Mouse (Mus musculus): ENCODE measurements around the gene Sec23b.

Gene Sec23b

DNA sequence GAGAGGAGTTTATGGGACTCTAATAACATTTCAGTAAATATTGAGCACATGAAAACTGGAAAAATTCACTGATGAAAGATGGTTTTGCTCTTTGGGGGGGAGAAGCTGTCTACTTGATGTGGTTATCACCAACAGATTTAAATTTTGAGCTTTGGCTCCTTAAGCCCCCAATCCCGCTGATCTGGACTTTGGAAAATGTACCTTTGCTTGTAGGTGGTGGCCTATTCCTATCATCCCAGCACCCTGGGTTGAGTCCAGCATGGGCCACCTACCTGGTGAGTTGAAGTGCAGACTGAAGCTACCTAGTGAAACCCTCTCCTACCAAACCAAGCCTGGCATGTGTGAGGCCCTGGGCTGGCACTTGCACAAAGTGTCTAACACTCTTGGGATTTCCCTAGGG lies 45.5 kb downstream of the Sec23b start:
- in situ Hi-C loops (cut with MboI, MseI), result no loop called here

DNA sequence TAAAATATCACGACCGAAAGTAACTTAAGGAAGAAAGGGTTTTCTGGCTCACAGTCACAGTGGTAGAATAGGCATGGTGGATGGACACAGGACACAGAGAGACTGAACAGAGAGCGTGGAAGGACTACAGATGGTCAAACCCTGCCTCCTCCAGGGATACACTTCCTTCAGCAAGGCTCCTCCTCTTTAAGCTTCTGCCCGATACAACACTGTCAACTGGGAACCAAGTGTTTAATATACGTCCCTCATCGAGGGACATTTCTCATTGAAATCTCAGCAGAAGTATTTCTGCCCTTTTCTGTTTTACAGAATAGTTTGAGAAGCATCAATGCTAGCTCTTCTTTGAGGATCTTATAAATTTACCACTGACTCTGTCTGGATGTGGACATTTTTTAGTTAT lies 57.9 kb downstream of the Sec23b start:
- in situ Hi-C loops (cut with MboI, MseI), result no loop called here

DNA sequence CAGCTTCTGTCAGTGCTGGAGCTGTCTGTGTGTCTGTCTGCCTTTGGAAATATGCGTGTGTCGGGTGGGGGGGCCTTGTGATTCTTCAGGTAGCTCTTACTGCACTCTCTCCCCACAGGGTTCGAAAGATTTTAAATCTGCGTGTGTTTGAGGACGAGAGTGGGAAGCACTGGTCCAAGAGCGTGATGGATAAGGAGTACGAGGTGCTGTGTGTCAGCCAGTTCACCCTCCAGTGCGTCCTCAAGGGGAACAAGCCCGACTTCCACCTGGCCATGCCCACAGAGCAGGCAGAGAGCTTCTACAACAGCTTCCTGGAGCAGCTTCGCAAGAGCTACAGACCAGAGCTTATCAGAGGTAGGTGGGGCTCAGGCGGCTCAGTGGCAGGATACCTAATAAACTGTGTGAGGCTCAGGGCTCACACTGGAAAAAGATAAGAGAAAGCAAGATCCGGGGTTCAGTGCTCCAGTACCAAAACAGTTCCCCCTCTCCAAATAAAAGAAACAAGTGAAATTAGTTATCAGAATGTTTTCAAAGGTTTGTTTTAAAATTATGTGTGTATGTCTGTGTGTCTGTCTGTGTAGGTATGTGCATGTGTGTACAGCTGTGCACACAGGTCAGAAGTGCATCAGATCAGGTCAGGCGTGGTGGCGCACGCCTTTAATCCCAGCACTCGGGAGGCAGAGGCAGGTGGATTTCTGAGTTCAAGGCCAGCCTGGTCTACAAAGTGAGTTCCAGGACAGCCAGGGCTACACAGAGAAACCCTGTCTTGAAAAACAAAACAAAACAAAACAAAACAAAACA lies 61.2 kb downstream of the Sec23b start:
- in situ Hi-C loops (cut with MboI, MseI), result no loop called here

DNA sequence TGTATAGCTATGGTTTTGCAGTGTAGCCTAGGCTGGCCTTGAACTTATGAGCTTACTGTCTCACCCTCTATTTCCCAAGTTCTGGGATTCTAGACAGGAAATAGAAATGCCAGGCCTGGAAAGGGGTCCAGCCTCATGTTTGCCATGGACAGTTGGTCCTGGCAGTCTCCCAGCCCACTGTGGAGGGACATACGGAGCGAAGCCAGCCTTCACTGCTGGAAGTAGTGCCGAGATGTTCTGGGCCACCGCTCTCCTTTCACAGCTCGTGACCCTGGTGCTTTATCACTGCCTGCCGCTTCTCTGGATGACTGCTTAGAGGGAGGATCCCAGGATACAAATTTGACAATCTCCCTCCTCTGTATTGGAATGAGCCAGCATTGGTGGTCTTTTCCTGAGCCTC lies 65.5 kb downstream of the Sec23b start:
- in situ Hi-C loops (cut with MboI, MseI), result no loop called here

DNA sequence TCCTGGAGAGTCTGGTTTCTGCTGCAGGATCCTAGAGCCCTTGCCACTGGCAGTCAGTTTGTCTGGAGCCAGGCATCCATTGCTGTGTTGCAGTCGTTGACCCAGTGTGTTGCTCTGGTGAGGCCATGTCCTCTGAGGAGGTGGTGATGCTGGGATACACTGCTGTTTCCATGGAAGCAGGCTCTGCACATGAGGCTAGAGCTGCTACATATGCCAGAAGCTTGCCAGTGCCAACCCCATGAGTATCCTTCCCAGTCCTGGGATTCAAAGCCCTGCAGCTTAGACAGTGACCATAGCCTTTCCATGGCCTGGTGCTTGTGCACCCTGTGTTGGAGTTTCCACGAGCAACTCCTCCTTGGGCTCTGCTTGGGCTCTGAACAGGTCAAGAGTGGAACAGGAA lies 77.5 kb downstream of the Sec23b start:
- in situ Hi-C loops (cut with MboI, MseI), result loop anchor here (25.0 kb wide), 2 partner anchors 529 to 879 kb away; partner anchors contain the start of gene Slc24a3

DNA sequence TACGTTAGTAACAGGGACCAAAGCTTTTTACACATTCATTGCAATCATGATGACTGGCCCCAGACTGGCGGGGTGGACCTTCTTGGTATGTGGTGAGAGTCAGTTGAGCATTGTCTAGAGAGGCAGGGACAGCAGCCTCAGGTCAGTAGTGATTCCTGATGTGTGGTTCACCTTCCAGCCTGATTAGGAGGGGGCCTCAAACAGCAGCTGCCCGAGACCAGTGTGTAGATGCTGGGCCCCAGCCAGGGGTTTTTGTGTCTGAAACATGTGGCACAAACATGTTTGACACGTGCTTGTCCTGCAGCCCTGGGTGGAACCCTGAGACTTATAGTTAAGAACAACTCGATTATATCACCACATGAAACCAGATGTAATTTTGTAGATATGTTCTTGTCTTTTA lies 78.2 kb downstream of the Sec23b start:
- in situ Hi-C loops (cut with MboI, MseI), result loop anchor here (25.0 kb wide), 2 partner anchors 528 to 878 kb away; partner anchors contain the start of gene Slc24a3

DNA sequence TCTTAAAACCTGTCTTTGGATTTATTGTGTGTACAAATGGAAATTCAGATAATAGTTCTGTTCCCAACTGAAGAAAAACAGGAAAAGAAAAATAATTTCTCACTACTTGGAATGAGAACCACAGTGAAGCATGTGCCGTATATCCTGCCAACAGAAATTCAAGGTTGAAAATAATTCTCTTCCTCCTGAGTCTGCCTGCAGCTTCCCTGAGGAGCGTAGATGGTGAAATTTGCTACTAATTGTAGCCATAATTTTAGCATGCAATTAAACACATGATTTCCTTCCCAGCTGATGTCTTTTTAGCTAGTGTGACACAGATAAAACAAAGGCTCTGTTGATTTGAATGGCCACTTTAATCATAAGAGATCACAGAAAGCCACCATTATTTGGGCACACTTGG lies 78.7 kb downstream of the Sec23b start:
- in situ Hi-C loops (cut with MboI, MseI), result loop anchor here (25.0 kb wide), 2 partner anchors 528 to 878 kb away; partner anchors contain the start of gene Slc24a3

DNA sequence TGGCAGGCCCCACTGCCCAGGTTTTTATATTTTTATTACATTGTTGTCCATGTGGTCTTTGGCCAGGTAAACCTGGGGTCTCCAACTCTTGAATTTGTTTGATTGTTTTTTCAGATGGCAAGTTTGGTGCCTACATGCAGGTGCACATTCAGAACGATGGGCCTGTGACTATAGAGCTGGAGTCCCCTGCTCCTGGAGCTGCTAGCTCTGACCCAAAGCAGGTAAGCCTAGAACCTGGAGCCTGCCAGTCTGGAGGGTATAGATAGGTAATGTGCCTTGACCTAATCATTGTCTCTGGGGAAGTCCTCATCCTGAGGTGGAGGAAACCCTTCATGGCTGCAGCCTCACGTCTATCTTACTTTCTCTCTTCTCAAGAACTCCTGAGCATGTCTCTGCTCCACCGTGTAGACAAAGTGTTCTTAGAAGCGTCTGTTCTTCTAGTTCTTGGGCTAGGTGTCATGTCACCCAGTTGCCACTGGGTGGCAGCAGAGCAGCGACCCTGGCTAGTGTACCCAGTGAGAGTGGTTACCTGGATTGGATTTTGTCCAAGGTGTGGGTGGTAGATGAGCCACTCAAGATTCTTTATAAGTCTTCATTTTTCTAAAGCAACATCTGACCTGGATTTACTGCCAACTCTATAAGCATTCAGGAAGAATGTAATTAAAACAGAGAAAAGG lies 79.8 kb downstream of the Sec23b start:
- in situ Hi-C loops (cut with MboI, MseI), result loop anchor here (25.0 kb wide), 2 partner anchors 527 to 877 kb away; partner anchors contain the start of gene Slc24a3

DNA sequence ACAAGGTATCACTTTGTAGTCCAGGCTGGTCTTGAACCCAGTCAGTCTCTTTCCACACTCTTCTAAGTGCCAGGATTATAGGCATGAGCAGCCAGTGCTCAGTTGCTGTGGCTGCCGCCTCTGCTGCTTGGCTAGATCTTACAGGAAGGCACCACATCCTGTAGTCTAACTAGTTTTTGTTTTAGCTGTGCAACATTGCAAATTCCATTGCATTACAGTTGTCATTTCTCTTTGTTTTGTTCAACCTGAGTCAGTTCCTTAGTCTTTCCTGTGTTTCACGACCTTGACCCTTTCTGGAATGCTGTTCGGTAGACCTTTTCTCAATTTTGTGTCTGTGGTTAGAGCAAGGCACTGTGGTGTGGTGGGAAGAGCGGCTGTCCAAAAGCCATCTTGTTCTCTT lies 81.2 kb downstream of the Sec23b start:
- in situ Hi-C loops (cut with MboI, MseI), result loop anchor here (25.0 kb wide), 2 partner anchors 525 to 875 kb away; partner anchors contain the start of gene Slc24a3

DNA sequence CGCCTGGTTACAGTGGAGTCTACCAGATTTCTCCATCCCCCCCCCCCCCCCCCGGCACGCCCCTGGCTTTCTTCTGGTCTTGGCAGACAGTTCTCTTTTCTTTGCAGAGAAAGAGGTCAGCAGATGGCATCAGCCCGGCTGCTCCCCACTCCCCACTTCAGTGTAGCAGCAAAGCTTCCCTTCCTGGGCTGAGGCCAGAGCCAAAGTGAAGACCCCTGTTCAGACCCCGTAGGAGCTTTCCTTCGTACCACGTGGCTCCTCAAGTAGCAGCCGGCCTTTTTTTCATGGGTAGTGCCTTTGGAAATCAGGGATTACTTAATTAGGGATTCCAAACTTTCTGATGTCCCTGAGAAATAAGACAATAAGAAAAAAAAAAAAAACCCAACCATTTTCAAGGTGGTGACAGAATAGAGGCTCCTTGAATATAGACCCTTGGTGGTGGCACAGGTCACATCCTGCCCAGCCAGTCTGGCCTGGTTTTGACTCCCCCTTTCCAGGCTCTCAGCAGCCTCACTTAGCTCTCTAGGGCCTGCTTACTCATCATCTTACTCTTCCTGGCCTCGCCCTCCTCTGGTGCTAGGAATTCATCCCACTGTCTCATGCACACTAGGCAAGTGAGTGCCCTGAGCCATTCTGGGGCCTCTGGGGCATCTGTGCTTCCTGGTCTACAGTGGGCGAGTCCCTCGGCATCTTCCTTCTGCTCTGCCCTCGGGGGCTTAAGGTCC lies 81.8 kb downstream of the Sec23b start:
- in situ Hi-C loops (cut with MboI, MseI), result loop anchor here (25.0 kb wide), 2 partner anchors 524 to 874 kb away; partner anchors contain the start of gene Slc24a3

DNA sequence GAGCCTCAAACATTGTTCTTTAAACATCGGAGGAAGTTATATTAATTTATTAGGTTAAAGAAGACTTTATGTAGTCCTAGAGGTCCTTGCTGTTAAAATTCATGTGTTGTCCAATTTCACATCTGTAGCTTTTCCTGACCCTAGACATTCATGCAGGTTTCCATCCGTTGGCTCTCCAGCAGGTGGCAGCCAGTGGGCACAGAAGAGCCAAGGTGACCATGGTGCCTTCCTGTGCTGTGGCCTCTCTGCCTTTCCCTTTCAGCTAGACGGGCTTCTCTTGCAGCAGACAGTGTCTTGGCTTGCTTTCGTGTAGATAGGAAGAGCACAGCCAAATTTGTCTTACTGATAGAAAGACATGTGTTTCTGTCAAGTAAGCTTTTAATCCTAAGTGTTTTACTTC lies 82.7 kb downstream of the Sec23b start:
- in situ Hi-C loops (cut with MboI, MseI), result loop anchor here (25.0 kb wide), 2 partner anchors 524 to 874 kb away; partner anchors contain the start of gene Slc24a3

DNA sequence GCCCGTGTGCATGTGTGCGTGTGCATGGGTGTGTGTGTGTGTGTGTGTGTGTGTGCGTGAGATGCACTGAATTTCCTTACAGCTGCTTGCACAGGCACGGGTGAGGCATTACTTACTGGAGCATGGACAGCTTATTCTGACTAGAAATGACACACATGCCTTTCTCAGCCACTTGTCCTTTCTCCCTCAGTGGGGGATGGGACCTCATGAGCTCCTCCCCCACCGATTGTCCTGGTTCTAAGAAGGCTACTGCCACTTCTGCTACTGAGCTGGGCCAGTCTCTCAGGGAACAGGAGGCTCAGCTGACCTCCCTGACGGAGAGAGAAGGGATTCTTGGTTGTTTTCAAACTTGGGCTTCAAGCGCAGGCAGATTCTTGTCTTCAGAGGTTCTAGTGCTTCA lies 84.1 kb downstream of the Sec23b start:
- in situ Hi-C loops (cut with MboI, MseI), result loop anchor here (25.0 kb wide), 2 partner anchors 522 to 872 kb away; partner anchors contain the start of gene Slc24a3
